Mouse (Mus musculus): ENCODE measurements around the gene Kmt5a.

- TF ChIP-seq POLR2A (IDR thresholded peaks at IDR 0.05; ENCODE audit: control insufficient read depth, extremely low read depth, insufficient read depth, low read length, poor library complexity) (no peak), CTCF (IDR thresholded peaks at IDR 0.05; ENCODE audit: borderline replicate concordance, control insufficient read depth, extremely low read depth, insufficient read depth, low read length, poor library complexity) (no peak)
These were observed 47.3 kb upstream of the Kmt5a start for GRCm38 (mm10) chr5:124392412-124392811.
